Mouse (Mus musculus) heart, postnatal 4 days (tissue): ENCODE data around the gene Gm42791. TPM values are rescaled to one million over a fixed set of nuclear protein-coding genes. Genes with fewer than 3 reads are reported as not detected.

Source experiments
- DNase-seq: peaks from one replicate; pipeline ENCODE4 v3.0.0; 2021
- total RNA-seq, 2 experiments: library from RNA; stranded (reverse); gene quantifications; 2 replicates each; pipeline ENCODE4 v1.2.3; 2021

The Gm42791 gene
- total RNA-seq, 2 experiments from 2014 or later, result 2.6 to 2.9 TPM

GRCm38 (mm10) chr5:148924051-148924450 is 70.9 kb downstream of the Gm42791 start:
- DNase-seq, result no peak

DNA sequence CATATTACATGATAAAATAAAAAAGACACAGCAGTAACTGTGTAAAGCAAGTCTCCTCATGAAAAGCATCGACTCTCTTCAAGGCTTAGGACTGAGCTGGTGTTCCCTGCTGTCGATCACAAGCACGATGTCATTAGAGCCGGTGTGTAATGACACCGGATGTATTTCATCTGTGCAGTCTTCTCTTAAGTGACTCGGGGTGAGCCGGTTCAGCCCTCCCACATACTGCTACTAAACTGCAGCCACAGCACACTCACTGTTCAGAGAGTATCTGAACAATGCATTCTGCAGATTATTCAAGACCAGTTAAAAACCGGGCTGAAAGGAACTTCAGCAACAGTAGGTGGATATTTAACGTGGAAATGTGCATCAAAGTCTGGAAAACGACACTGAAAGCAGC is 71.5 kb downstream of the Gm42791 start:
- no peak for DNase-seq

DNA sequence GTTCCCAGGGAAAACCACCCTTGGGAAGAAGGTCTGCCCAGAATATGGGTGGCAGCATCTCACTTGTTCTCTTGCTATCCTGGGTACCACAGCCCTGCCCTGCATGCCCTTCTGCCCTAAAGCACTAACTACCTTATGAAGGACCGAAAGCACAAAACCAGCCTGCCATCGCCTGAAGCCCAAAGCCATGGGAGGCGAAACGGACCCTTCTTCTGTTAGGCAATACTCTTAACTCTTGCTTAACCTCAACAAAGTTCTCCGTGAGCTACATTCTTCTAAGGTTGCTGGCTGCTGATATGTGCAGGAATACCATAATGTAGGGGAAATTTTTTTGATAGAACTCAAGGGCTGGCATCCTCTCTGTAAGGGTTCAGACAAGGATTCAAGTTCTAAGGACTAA is 72.2 kb downstream of the Gm42791 start:
- no peak for DNase-seq

GRCm38 (mm10) chr5:148918049-148918448 is 76.9 kb downstream of the Gm42791 start:
- DNase-seq, result no peak

DNA sequence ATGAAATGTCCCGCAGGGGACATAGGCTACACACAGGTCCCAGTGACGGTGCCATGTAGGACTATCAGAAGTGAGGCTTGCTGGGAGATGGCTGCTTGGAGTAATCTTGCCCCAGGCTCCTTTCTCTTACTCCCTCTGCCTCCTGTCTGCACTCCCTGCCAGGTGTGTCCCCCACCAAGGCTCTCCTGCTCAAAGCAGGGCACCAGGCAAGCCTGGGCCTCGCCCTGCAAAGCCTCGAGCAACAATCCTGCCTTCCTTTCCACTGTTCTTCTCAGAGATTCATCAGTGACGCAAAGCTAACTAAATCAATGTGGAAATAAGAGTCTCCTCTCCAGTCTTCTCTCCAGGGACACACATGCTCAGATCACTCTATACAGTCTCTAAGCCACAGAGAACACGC is 78.2 kb downstream of the Gm42791 start:
- no peak for DNase-seq

DNA sequence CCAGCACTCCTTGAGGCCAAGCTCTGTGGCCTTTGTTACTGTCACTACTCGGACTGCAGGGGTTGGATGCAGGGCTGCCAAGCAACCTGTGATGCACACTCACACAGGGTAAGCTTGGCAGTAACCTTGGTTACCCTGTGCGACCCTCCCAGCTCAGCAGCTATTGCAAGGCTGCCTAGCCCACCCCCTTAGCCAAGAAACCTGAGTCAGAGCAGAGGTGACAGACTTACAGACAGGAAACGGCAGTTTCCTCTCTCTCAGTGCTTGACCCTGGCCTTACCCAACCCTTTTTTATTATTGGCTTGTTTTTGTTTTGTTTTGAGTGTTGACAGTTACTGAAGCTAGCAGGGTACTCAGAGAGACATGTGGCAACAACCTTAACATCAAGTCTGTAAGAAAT is 82.7 kb downstream of the Gm42791 start:
- DNase-seq, result no peak

- no peak for DNase-seq
These were observed 84.9 kb downstream of the Gm42791 start for GRCm38 (mm10) chr5:148910066-148910465.

DNA sequence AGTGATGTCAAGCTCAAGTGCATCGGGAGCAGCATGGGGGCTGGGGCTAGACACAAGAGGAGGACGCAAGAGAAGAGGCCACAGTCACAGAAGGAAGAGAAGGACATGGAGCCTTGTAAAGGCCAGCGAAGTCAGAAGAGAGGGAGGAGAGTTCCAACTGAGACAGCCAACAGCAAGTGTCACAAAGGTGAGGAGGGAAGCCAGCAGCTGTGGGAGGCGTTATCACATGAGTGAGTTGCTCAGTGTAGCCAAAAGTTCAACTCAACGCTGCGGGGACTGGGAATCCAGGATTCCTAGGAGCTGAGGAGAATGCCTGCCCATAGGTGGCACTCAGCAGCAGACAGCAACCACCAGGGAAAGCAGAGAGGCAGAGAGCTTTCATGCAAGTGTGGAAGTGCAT is 85.5 kb downstream of the Gm42791 start:
- DNase-seq, result peak; percentile 52

GRCm38 (mm10) chr5:148909057-148909395 is 85.9 kb downstream of the Gm42791 start:
- DNase-seq, result peak; percentile 56

GRCm38 (mm10) chr5:148908191-148909056 is 86.5 kb downstream of the Gm42791 start:
- DNase-seq, result peak; percentile 10

GRCm38 (mm10) chr5:148906305-148906704 is 88.6 kb downstream of the Gm42791 start:
- no peak for DNase-seq

DNA sequence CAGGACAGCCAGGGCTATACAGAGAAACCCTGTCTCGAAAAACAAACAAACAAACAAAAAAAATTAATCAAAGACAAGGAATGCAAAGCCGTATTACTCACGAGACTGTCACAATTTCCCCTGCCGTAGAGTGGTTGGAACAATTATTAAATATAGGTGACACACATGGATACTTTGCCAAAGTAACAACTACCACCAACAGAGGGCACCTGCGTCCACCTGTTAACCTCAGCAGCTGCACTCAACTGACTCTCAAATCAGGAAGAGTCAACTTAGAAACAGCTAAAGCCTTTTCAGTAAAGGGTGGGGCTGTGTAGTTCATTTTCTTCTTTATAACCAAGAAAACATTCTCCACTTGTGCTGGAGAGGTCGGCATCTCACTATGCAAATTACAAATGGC is 90.1 kb downstream of the Gm42791 start:
- DNase-seq, result peak; percentile 61

GRCm38 (mm10) chr5:148899361-148899760 is 95.6 kb downstream of the Gm42791 start:
- peak; percentile 16 for DNase-seq

GRCm38 (mm10) chr5:148897941-148898417 is 97.0 kb downstream of the Gm42791 start:
- peak; percentile 37 for DNase-seq

DNA sequence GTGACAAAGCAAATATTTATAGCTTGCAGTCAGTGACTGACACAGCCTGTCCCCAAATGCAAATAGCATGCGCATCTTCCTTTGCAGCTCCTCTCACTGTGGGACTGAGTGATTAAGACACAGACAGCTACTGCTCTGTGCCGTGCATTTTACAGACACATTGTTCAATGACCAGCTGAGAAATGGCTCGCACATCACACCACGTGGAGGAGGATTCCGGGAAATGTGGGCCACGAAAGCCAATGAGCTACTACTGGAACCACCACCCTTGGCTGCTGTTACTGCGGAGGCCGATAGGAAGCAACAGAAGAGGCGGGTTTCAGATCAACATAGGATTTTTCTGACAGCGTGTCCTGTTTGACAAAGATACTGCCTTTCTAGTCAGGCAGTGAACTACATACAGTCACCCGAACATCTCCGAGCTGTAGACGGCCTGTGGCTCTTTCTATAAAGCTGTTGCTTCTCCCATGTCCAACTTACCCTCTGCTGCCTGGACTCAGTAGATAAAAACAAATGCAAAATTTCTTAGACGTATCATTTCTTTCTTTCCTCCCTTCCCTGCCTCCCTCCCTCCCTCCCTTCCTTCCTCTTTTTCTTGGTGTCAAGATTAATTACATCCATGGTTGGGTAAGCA is 97.8 kb downstream of the Gm42791 start:
- peak; percentile 62 for DNase-seq

- no peak for DNase-seq
These were observed 98.4 kb downstream of the Gm42791 start for GRCm38 (mm10) chr5:148896515-148896914.

DNA sequence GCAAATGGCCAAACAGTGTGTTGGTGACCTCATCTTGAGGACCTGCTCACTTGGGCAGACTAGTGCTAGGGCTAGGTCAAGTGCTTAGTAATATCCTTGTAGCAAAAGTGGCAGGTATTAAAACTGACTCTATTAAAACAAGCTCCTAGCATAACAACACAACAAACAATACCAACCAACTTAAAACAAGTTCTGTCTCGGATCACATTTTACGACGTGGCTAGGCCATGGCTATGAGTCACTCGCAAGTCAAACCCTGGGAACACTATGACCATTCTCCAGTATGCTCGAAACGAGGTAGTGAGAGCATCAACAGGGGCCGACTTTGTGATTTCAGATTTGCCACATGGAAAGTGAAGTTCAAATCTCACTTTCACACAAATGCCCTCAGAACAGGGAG is 99.1 kb downstream of the Gm42791 start:
- no peak for DNase-seq

GRCm38 (mm10) chr5:148895034-148895433 is 99.9 kb downstream of the Gm42791 start:
- no peak for DNase-seq

DNA sequence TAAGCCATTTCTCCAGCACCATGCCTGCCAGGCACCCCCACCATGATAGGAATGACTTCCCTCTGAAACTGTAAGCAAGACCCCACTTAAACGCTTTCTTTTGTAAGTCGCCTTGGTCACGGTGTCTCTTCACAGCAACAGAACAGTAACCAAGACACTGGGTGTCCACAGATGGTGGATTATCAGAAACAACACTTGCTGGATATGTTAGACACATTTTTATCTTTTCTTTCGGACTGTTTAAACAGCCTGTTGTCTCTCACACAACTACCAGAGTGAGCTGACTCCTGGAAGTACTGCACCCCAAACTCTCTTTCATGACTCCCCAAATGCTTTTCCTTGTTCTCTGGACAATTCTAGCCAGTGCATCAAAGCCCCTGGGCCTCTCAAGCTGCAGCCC is 104.7 kb downstream of the Gm42791 start:
- no peak for DNase-seq

DNA sequence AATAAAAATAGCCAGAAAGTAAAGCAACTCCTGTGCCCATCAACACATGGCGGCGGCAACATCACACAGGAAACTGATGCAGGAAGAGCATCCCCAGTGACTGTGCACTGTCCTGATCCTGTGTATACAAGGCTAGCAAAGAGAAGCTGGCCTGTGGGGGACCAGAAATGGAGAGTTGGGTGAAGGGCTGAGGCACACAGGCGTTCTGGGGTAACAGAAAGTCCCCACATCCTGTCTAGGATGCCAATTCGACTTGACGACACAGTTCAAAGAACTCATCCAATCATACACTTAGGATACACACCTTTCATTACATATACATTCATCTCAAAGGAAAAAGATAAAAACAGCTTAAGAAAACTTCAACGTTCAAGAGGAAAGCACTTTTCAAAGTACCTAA is 106.9 kb downstream of the Gm42791 start:
- DNase-seq, result no peak

- DNase-seq, result peak; percentile 33
These were observed 108.9 kb downstream of the Gm42791 start for GRCm38 (mm10) chr5:148885821-148886609.

GRCm38 (mm10) chr5:148883671-148884070 is 111.3 kb downstream of the Gm42791 start:
- DNase-seq, result no peak

DNA sequence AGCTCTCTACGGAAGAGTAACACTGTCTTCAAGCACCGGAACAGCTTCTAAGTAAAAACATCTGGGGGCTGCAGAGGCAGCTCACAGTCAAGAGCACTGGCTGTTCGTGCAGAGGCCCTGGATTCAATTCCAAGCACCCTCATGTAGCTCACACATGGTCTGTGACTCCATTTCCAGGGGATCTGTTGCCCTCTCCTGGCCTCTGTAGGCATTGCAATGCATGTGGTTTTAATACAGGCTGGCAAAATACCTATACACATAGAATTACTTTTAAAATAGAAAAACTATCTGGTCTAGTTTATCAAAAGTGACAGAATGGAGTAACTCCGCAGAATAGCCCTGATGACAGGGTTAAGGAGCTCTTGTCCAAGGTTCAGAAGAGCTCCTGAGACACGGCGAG is 115.7 kb downstream of the Gm42791 start:
- peak; percentile 24 for DNase-seq
